Mouse (Mus musculus) lung, adult 2 months (tissue): ENCODE results near the gene Jarid2.

Experiments
- CTCF ChIP-seq: fragments of 200-500 bp; IDR thresholded peaks from 2 replicates; pipeline ENCODE4 v1.5.1; 2011; ENCODE audit warnings: mild to moderate bottlenecking, low read length, control low read depth; ENCODE audit not compliant: insufficient read depth
- POLR2A ChIP-seq: fragments of 200-500 bp; IDR thresholded peaks from 2 replicates; pipeline ENCODE4 v1.6.1; 2011; ENCODE audit warnings: low read depth, mild to moderate bottlenecking, control low read depth, low read length, borderline replicate concordance; ENCODE audit errors: extremely low read depth

GRCm38 (mm10) chr13:44953546-44954231, 224.4 kb downstream of the Jarid2 start:
- TF ChIP-seq CTCF (no peak), POLR2A (no peak)
